Comparison of ENCODE assay signal across 11 mouse cellular contexts in the genomic region with DNA sequence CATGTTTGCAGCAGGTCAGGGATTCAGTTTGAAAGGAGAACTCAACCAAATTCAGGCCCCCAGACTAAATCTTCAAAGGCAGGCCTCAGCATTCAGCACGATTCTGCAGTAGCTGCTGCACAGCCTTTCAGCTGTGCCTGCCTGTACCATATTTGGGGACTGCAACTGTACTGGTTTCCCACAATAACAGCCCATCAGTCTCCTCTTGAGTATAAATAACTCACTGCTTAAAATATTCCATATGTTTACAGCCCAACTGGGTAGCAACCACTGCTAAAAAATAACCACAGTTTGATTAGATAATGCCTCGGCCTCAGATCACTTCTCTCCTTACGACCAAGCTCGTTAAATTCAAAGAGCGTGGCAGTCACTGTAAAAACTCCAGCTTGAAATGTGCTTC.
A peak's percentile ranks its signal among the peaks of the same experiment; 100 is the strongest.
DNase-seq lines count a peak whose midpoint lies in the region; ATAC-seq lines count a peak whose summit lies in the region.
"Had no signal": no experiment of that assay in that cellular context is flagged by ENCODE, and none has a peak within 500 bp of the region (broad histone marks: within the 10 kb centered on the region; RNA-seq: fewer than 3 reads in every experiment).

No protein-coding gene starts in this region.

- no peaks in the 10 kb centered on the region for H3K9me3 ChIP-seq in limb, embryonic 10.5 days (replicated peaks)
- H3K9me3 ChIP-seq: hindbrain, embryonic 10.5 days had no signal

- peak; percentile 95 for ATAC-seq in frontal cortex, adult (ENCODE audit: low TSS enrichment)
- no peak for ATAC-seq in granulocyte monocyte progenitor cell, adult 5-6 weeks (replicated peaks; ENCODE audit: poor library complexity, severe bottlenecking)

- peak overlapping the region; percentile 46; the same call in 1 of the 2 replicates for H3K27ac ChIP-seq in limb, embryonic 10.5 days
- H3K27ac ChIP-seq: hindbrain, embryonic 10.5 days had no signal

- no peak overlapping the region for H3K4me3 ChIP-seq in limb, embryonic 10.5 days
- H3K4me3 ChIP-seq: hindbrain, embryonic 10.5 days had no signal

- intact Hi-C loops in left cerebral cortex, postnatal 14 days (cut with DNase I) = no loop called here

- H3K4me1 ChIP-seq in limb, embryonic 10.5 days = peaks cover 25% of the 10 kb centered on the region

- no peaks in the 10 kb centered on the region for H3K27me3 ChIP-seq in limb, embryonic 10.5 days (ENCODE audit: low read depth, poor library complexity, severe bottlenecking)

- no peak for DNase-seq in frontal cortex, postnatal 25 days (ENCODE audit: low spot score in 2 of 2)
- DNase-seq in left cerebral cortex, postnatal 14 days (ENCODE audit: low spot score in 2 of 2) = peak; percentile 24 to 35
- no peak for DNase-seq in left cerebral cortex, adult 18-20 months (ENCODE audit: low spot score in 2 of 2)
- DNase-seq in CD4-positive helper T cell, adult 2 months (ENCODE audit: low read depth, low spot score) = peak; percentile 44
- DNase-seq in limb, embryonic 10.5 days (ENCODE audit: low spot score) = no peak
- no peak for DNase-seq in T-cell, adult 2 months (ENCODE audit: low spot score)
- DNase-seq: adrenal gland, postnatal 14 days; embryo, embryonic 11 days had no signal

- WGBS in limb, embryonic 10.5 days = 23% methylated on average over 5 of the region's 5 CpGs

- H3K36me3 ChIP-seq in limb, embryonic 10.5 days = no peaks in the 10 kb centered on the region
- H3K36me3 ChIP-seq: hindbrain, embryonic 10.5 days had no signal

Comparison
In these comparisons a context has a peak if more than half of its experiments do, and no peak if none do; other contexts are left out.
1. DNase-seq: peak in left cerebral cortex, postnatal 14 days (2 of 2) and CD4-positive helper T cell, adult 2 months (single experiment); none in frontal cortex, postnatal 25 days (0 of 2), left cerebral cortex, adult 18-20 months (0 of 2), limb, embryonic 10.5 days (single experiment) and T-cell, adult 2 months (single experiment).